Mouse (Mus musculus) A20 (cell line): Measurements from ENCODE around the gene Gclm.
"Not testable (repeated sequence)": the region's sequence is repeated elsewhere in the genome, so short reads cannot be mapped to it uniquely, and the experiment has no call there.

Experiments
- DNase-seq: peaks from one replicate; pipeline ENCODE4 v3.0.0-alpha.2; 2011; ENCODE audit warnings: low read depth, low spot score

The Gclm gene

GRCm38 (mm10) chr3:122245215-122245877 lies at the start of gene Gclm:
Gclm (plus strand) TSS chr3:122245557.
- peak; percentile 96 for DNase-seq

DNA sequence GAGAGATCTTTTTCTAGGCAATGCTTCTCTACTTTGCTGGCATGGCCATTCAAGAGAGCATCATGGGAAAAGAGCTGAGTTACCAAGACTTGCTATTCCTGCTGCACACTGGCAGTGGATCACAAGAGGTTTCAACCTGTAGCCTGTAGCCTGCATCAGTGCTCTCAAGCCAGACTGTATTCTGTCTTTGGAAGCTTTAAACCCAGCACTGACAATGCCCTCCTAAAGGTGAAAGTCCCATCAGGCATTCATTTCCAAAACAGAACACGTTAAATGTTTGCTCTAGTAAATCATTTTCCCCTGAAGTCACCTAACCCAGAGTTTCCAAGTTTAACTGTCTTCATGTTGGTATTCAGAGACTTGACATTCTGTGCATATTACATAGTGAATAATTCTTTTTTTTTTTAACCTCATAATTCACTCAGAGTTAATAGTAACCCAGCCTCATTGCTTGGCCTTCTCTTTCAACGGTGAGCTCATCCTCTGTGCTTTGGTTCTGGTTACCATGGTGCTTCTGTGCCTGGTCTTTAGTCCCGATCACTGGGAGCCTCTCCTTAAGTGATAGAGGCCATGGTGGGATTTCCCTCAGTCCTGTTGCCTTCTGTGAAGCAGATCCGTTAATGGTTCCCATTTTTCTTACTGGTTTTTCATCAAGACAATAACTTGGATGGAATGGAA lies 48.6 kb upstream of the Gclm start:
- no peak for DNase-seq

DNA sequence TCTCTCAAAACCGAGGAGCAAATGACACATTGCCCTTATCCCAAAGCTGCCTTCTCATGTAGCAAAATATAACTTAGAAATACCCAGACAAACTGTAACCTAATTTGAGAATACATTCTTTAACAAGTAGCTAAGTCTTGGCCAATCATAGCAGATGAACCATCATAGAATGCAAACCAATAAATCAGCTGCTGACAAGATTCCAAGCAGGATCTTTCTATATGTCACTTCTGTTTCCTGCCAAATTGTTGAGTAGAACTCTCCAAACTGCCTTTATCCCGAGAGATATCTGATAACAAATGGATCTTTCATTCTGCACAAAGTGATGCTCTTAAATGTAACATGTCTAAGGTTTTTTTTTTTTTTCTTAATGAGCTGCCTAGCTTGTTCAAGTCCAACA lies 46.8 kb upstream of the Gclm start:
- DNase-seq: no peak

DNA sequence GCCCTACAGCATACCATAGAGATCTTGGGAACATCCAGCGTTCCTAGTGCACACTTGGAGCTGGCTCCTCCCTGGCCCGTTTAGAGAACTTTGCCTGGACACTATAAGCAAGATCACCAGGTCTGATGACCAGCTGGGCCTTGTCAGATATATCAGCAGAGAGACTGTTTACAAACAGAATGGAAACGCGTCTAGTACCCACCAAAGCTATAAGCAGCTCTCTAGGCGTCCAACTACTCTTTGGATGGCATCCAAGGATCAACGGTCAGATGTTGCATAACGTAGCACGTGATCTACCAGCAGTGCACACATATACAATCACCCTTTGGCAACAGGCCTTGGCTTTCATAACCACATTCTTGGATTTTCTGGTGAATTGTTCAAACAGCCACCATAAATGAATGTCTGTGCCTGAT lies 46.4 kb upstream of the Gclm start:
- no peak for DNase-seq

DNA sequence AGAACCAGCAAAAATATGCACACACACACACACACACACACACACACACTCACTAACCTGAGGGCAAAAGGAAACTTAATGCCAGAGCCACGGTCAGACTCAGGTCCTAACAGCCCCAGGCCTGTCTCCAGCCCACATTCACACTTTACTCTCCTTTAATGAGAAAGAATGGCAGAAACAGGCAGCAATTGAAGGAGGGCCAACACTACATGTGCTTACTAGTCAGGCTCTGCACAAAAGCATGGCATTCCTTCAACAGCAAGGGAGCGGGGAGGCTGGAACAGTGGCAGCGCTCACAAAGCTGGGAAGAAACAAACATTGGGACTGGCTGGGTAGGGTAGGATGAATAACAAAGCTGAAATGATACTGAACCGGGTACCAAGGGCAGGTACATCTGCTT lies 45.8 kb upstream of the Gclm start:
- DNase-seq: no peak

GRCm38 (mm10) chr3:122200017-122200416 lies 45.3 kb upstream of the Gclm start:
- no peak for DNase-seq

GRCm38 (mm10) chr3:122200447-122200846 lies 44.9 kb upstream of the Gclm start:
- DNase-seq: no peak

DNA sequence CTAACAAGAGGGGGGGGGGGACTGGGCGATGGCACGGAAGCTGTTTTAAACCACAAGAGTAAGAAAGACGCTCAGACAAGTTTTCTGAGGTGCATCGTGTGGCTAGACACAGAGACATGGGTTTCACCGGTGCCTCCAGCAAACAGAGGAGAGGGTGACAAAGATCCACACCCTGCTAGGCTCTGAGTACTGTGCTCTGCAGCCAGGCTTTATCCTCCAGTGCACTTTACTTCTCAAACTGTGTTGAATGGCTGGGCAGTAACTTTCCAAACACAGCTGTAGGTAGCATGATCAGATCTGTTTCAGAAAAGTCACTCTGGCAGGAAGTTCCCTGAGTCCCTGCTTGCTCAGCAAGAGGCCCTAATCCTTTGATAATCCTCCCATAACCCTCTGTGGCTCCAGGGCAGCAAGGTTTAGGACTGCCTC lies 43.0 kb upstream of the Gclm start:
- no peak for DNase-seq

- no peak for DNase-seq
Measured at GRCm38 (mm10) chr3:122203675-122204329, 41.6 kb upstream of the Gclm start.

DNA sequence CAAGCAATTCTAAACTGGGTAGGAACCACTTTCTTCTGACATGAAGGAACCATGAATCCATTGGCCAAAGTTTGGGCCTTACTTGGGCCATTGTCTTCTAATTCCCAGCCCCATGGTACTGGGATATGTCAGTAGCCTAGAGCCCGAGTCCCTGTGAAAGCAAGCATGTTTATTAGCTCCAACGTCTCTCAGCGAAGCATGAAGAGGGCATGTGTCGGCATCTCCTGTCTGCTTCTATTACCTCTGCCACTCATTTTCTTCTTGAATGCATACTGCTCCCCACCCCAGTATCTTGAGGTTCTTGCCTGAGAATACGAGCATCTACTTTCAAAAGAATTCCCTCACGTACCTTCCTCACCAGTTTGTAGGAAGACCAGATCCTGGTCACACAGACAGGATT lies 39.6 kb upstream of the Gclm start:
- no peak for DNase-seq

DNA sequence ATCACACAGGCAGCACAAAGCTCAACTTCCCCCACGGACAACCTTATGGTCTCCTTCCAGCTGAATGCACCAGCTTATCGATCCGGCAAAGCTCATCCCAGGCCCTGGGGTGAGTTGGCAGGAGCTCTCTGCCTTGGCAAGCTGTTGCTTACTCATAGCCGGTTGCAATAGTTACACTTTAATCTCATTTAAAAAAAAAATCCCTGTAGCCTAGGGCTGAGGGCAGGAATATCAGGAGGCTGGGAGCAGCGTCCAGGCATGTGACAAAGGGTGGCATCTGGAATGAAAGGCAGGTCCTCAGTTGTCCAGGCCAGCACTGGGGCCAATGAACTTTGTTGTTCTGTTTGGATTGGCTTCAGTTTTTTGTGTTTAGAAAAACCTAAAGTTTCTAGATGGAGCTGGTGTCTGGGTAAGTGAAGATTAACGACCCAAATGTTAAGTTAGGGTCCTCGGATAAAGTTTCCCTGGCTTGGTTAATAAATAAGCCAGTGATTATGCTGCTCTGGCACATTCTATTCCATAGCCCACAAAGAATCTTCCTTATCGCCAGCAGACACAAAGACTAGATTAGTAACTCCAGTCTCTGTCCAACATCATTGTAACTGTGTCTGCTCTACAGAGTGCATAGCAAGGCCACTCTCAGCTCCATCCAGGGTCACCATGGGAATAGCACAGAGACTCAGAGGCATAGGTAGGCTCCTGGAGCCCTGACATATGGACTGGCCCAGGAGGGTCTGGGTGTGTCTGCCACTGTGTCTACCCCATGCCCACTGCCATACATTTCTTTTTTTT lies 38.9 kb upstream of the Gclm start:
- no peak for DNase-seq

- no peak for DNase-seq
Measured at GRCm38 (mm10) chr3:122207766-122208165, 37.6 kb upstream of the Gclm start.

- DNase-seq: no peak
Measured at GRCm38 (mm10) chr3:122208296-122209225, 36.8 kb upstream of the Gclm start.

DNA sequence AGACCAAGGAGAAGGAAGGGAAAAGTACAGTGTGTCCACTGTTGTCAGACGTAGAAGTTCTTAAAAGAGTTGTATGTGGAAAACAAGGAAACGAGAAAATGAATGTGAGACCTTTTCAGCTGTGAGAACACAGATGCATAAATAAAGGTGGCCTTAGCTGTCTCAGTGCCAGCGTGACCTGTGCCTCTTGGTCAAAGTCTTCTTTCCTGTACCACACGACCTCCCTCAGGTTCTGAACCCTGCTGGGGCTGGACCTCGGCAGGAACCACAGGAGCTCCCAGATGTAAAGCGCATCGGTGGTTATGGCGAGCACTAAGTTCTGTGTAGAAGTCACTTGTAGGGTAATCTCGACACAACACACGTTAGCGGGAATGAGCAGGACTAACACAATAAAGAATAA lies 35.8 kb upstream of the Gclm start:
- DNase-seq: no peak

DNA sequence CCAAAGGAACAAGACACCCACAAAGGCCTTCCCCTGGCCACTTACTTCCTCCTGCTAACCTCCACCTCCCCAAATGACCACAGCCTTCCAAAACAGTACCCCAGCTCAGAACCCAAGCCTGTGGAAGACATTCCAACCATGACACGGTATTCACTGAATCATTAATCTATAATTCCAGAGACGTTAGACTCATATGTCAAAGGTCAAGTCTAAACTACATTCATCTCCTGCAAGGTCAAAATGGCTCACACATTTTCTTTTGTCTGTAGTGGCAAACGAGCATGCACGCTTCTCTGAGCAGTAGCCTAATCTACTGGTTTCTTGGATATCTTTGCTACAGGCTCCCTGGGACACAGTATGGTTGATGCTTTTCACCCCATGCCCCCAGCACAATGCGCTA lies 34.9 kb upstream of the Gclm start:
- DNase-seq: no peak

GRCm38 (mm10) chr3:122210846-122211245 lies 34.5 kb upstream of the Gclm start:
- no peak for DNase-seq

- DNase-seq: no peak
Measured at GRCm38 (mm10) chr3:122211446-122212125, 33.8 kb upstream of the Gclm start.

DNA sequence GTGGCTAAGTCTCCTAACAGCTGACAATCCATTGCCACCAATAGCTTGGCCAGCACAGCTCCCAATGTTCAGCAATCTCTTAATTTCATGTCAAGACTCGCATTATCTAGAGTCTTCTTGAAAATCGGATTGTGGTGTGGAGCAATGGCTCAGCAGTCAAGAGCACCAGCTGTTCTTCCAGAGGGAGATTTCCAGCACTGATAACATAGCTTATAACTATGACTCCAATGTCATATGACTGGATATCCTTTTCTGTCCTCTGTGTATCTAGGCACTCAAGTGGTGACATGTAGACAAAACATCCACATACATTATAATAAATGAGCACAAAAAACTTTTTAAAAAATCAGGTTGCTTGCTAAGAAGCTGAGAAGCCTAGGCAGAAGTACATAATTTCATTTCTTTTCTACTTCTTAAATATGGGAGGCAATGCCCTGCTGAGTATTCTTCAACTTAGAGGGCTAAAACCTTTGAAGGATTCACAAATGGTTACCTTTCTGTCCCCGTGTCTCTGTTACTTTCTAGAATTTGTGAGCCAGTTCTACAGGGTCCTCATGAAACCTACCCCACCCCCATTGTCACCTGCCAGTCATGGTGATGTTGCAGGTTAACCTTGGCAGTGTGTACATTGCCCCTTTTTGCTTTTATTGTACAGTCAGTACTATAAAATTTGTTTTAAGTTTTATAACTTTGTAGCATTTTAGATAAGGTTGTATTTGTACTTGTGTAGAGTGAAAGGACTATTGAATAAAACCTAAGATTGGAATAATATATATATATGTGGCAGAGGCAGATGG lies 23.9 kb upstream of the Gclm start:
- no peak for DNase-seq

- not testable (repeated sequence) for DNase-seq
Measured at GRCm38 (mm10) chr3:122226972-122227371, 18.4 kb upstream of the Gclm start.

GRCm38 (mm10) chr3:122235772-122236171 lies 9.6 kb upstream of the Gclm start:
- no peak for DNase-seq
